Mouse (Mus musculus) activated CD4-positive, CD25-positive, alpha-beta regulatory T cell, adult 9 weeks (primary cell): Measurements from ENCODE around the gene Caly. TPM values are rescaled to one million over a fixed set of nuclear protein-coding genes. Genes with fewer than 3 reads are reported as not detected.

Experiments used
- polyA plus RNA-seq: library from polyadenylated mRNA; unstranded; fragments of 100-300 nt; shearing (Covaris generic); gene quantifications from one replicate; pipeline ENCODE4 v1.2.1, GENCODE M21; 2017

Caly gene
- not detected for polyA plus RNA-seq

GRCm38 (mm10) chr7:140082242-140082678, at the start of gene Caly:
TSS of gene Caly (minus strand) at chr7:140082548.

GRCm38 (mm10) chr7:140116329-140117054, 34.1 kb upstream of the Caly start, which contains the start of gene Echs1:
TSS of gene Echs1 (minus strand) at chr7:140116476.

GRCm38 (mm10) chr7:140115583-140116328, 33.4 kb upstream of the Caly start, which contains the start of gene Paox:
TSS of gene Paox (plus strand) at chr7:140115799.

GRCm38 (mm10) chr7:140101993-140102860, 19.9 kb upstream of the Caly start, which contains the start of gene Fuom:
TSS of gene Fuom (minus strand) at chr7:140102441.

GRCm38 (mm10) chr7:140092924-140093528, 10.7 kb upstream of the Caly start, which contains the start of gene Prap1:
TSS of gene Prap1 (plus strand) at chr7:140093395.

GRCm38 (mm10) chr7:140048361-140049114, 33.8 kb downstream of the Caly start, which contains the start of gene Msx3:
TSS of gene Msx3 (minus strand) at chr7:140049089.

GRCm38 (mm10) chr7:140036281-140037170, 45.8 kb downstream of the Caly start, which contains the start of the genes Zfp511 and Tubgcp2:
TSS of gene Zfp511 (plus strand) at chr7:140036391.
TSS of gene Tubgcp2 (minus strand) at chr7:140036669.

Other genes with a start within 250 kb of the Caly start
- not detected for gene Adgra1, start 248.4 kb downstream of the Caly start, polyA plus RNA-seq
- 0.53 TPM for gene Kndc1, start 187.9 kb downstream of the Caly start, polyA plus RNA-seq
- gene Utf1, start 138.8 kb downstream of the Caly start, polyA plus RNA-seq, result 4.1 TPM
- 0.24 TPM for gene 6430531B16Rik, start 103.8 kb downstream of the Caly start, polyA plus RNA-seq
- 18.0 TPM for gene Adam8, start 90.0 kb downstream of the Caly start, polyA plus RNA-seq
- gene Zfp511, start 46.2 kb downstream of the Caly start, polyA plus RNA-seq, result 66.2 TPM
- gene Tubgcp2, start 45.9 kb downstream of the Caly start, polyA plus RNA-seq, result 34.2 TPM
- not detected for gene Msx3, start 33.5 kb downstream of the Caly start, polyA plus RNA-seq
- gene Prap1, start 10.8 kb upstream of the Caly start, polyA plus RNA-seq, result not detected
- 12.2 TPM for gene Fuom, start 19.9 kb upstream of the Caly start, polyA plus RNA-seq
- 3.5 TPM for gene Paox, start 33.3 kb upstream of the Caly start, polyA plus RNA-seq
- gene Echs1, start 33.9 kb upstream of the Caly start, polyA plus RNA-seq, result 60.8 TPM
- gene Mtg1, start 55.0 kb upstream of the Caly start, polyA plus RNA-seq, result 30.8 TPM
- gene Sprn, start 72.3 kb upstream of the Caly start, polyA plus RNA-seq, result not detected
- gene Olfr522, start 82.2 kb upstream of the Caly start, polyA plus RNA-seq, result not detected
- gene Olfr523, start 90.7 kb upstream of the Caly start, polyA plus RNA-seq, result not detected
- gene Olfr524, start 123.4 kb upstream of the Caly start, polyA plus RNA-seq, result not detected
- gene Cd163l1, start 135.7 kb upstream of the Caly start, polyA plus RNA-seq, result not detected
- 0.56 TPM for gene 5830411N06Rik, start 164.7 kb upstream of the Caly start, polyA plus RNA-seq
- gene Olfr525, start 238.3 kb upstream of the Caly start, polyA plus RNA-seq, result not detected